Mouse (Mus musculus): Measurements from ENCODE around the gene Btg1.

- TF ChIP-seq CTCF (conservative IDR thresholded peaks at IDR 0.05; ENCODE audit: insufficient read depth, insufficient read length, low read depth, low read length) = no peak
- no peak for TF ChIP-seq POLR2A (IDR thresholded peaks at IDR 0.05; ENCODE audit: low read depth, low read length)
Observed at GRCm38 (mm10) chr10:96575338-96575737, 41.5 kb upstream of the Btg1 start.
